Mouse (Mus musculus): ENCODE measurements around the gene Hmcn1. TPM values are rescaled to one million over a fixed set of nuclear protein-coding genes. Genes with fewer than 3 reads are reported as not detected.

Hmcn1 gene
- polyA plus RNA-seq, 1 experiment from 2014 or later: 3.4 TPM

DNA sequence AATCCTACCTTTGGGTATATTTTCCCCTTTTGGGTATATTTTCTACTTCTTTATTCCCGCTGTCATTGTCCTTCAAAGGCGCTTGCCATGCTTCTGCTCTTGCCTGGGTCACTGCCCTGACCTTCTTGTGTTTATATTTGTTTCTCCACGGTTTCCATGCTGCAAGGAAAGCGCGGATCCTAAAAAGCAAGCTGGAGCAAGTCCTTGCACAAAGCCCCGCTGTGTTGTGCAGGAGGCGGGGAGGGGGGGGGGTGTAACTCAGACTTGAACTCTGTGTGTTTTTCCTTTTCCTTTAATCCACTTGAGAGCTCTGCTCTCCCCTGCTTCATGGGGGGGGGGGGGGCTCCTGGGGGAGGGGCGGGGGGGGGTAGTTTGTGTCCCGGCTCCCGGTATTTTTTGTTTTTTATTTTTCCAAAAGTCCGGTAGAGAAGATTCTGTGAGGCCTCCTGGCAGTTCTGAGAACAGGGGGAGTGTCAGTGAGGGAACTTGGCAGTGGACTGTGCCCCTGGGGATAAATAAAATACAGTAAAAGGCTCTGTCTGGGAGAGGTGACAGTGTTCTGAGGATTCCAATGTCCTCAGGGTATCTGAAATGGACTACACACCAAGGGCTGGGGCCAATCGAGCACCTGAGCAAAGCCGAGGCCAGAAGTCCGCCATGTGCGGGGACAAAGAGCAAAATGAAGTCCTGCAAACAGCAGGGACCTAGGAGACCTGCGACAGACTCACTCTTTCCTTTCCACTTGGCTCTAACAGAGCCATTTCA, 457.3 kb downstream of the Hmcn1 start:
- ATAC-seq: peak; percentile 41; the same call in 1 of the 2 replicates
- Histone ChIP-seq H3K4me1 (replicated peaks) (no peaks in the 10 kb centered on the region; the same call in 1 of the 2 replicates), H3K4me3 (replicated peaks) (no peak overlapping the region), H3K9me3 (no peaks in the 10 kb centered on the region), H3K9ac (no peak overlapping the region), H3K4me2 (replicated peaks) (peak overlapping the region; percentile 14; the same call in 1 of the 2 replicates), H3K36me3 (no peaks in the 10 kb centered on the region), H3K27me3 (replicated peaks) (no peaks in the 10 kb centered on the region), H3K27ac (no peak overlapping the region)
- 44% methylated on average over 16 of the region's 16 CpGs for WGBS

DNA sequence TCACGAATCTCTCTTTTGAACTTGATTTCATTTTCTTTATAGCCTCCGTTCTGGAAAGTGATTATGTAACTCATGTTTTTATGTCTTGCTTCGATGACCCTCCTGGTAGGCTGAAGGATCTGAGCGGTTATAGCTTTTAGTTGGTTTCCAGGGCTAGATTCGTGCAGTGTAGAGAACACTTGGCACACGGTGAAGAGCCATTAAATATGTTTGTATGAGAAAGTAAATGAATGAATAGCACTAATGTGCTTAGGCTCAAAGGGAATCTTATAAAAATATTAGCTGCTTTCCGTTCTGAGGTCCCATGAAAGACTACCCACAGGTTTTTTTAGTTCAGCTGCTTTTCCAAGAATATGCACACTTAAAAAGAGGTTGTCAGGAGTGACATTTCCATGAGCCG, 458.6 kb downstream of the Hmcn1 start:
- Histone ChIP-seq H3K4me3 (replicated peaks) (no peak overlapping the region), H3K36me3 (no peaks in the 10 kb centered on the region), H3K27me3 (replicated peaks) (no peaks in the 10 kb centered on the region), H3K27ac (no peak overlapping the region), H3K9ac (no peak overlapping the region), H3K9me3 (no peaks in the 10 kb centered on the region), H3K4me2 (replicated peaks) (no peak overlapping the region), H3K4me1 (replicated peaks) (no peaks in the 10 kb centered on the region; the same call in 1 of the 2 replicates)
- no peak for ATAC-seq
- 86% methylated on average over 8 of the region's 8 CpGs for WGBS

DNA sequence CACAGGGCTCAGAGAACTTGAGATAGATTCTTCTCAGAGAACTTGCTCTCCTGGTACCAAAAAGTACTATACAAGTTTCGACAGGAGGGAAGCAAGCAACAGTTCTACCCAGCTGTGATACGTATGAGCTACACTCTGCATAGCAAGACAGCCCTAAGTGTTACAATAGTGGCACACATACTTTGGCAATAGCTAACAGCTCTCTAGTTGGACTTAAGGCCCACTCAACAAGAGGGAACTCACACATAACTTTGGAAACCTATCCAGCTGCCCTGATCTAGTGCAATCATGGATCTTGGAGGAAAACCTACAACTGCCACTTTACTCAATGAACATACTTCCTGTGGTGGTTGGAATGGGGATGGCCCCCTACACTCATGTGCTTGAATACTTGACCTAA, 480.2 kb downstream of the Hmcn1 start:
- 93% methylated on average over 2 of the region's 2 CpGs for WGBS
- Histone ChIP-seq H3K27ac (no peak overlapping the region), H3K4me3 (replicated peaks) (no peak overlapping the region), H3K36me3 (no peaks in the 10 kb centered on the region), H3K27me3 (replicated peaks) (no peaks in the 10 kb centered on the region), H3K4me2 (replicated peaks) (no peak overlapping the region), H3K4me1 (replicated peaks) (no peaks in the 10 kb centered on the region), H3K9ac (no peak overlapping the region), H3K9me3 (no peaks in the 10 kb centered on the region)
- ATAC-seq: no peak

Other genes starting within 250 kb of the Hmcn1 start
- not detected in 2 replicates for gene Gm47985, start 189.1 kb upstream of the Hmcn1 start, polyA plus RNA-seq (2015; fragmentation: Nextera tagmentation; extraction: Ambion mirVana)
- gene Gm8947, start 198.9 kb upstream of the Hmcn1 start, polyA plus RNA-seq (2015; fragmentation: Nextera tagmentation; extraction: Ambion mirVana): 0.18 and 0.24 TPM in 2 replicates
- gene Gm47995, start 205.0 kb upstream of the Hmcn1 start, polyA plus RNA-seq (2015; fragmentation: Nextera tagmentation; extraction: Ambion mirVana): not detected in 2 replicates
- 0.24 TPM in 1 of 2 replicates, not detected in the other for gene 3110040M04Rik, start 210.7 kb upstream of the Hmcn1 start, polyA plus RNA-seq (2015; fragmentation: Nextera tagmentation; extraction: Ambion mirVana)
- gene Gm47996, start 216.7 kb upstream of the Hmcn1 start, polyA plus RNA-seq (2015; fragmentation: Nextera tagmentation; extraction: Ambion mirVana): not detected in 2 replicates